Mouse (Mus musculus): ENCODE measurements around the gene Atr. TPM values are rescaled to one million over a fixed set of nuclear protein-coding genes. Genes with fewer than 3 reads are reported as not detected.

Atr gene
- polyA plus RNA-seq, 1 experiment: 12.0 TPM

GRCm38 (mm10) chr9:95839424-95839823, 18.0 kb upstream of the Atr start:
- DNase-seq (ENCODE audit: low read depth): no peak
- TF ChIP-seq POLR2A (IDR thresholded peaks at IDR 0.05; ENCODE audit: borderline replicate concordance, extremely low read depth, insufficient read depth, insufficient read length, poor library complexity, severe bottlenecking) (no peak), CTCF (IDR thresholded peaks at IDR 0.05; ENCODE audit: borderline replicate concordance, extremely low read depth, insufficient read depth, insufficient read length) (no peak)

GRCm38 (mm10) chr9:95844825-95845460, 12.5 kb upstream of the Atr start, which contains the start of gene Pls1:
Gene Pls1 (minus strand): TSS chr9:95845311.
- DNase-seq (ENCODE audit: low read depth): peak; percentile 94
- TF ChIP-seq CTCF (IDR thresholded peaks at IDR 0.05; ENCODE audit: borderline replicate concordance, extremely low read depth, insufficient read depth, insufficient read length) (no peak), POLR2A (IDR thresholded peaks at IDR 0.05; ENCODE audit: borderline replicate concordance, extremely low read depth, insufficient read depth, insufficient read length, poor library complexity, severe bottlenecking) (0 out of 2 replicates have a peak, but pooled peaks have one; percentile 14)

GRCm38 (mm10) chr9:95845711-95846110, 11.7 kb upstream of the Atr start:
- TF ChIP-seq CTCF (IDR thresholded peaks at IDR 0.05; ENCODE audit: borderline replicate concordance, extremely low read depth, insufficient read depth, insufficient read length): no peak
- no peak for TF ChIP-seq POLR2A (IDR thresholded peaks at IDR 0.05; ENCODE audit: borderline replicate concordance, extremely low read depth, insufficient read depth, insufficient read length, poor library complexity, severe bottlenecking)
- DNase-seq (ENCODE audit: low read depth): no peak

GRCm38 (mm10) chr9:95851671-95852070, 5.7 kb upstream of the Atr start:
- no peak for TF ChIP-seq CTCF (IDR thresholded peaks at IDR 0.05; ENCODE audit: borderline replicate concordance, extremely low read depth, insufficient read depth, insufficient read length)
- TF ChIP-seq POLR2A (IDR thresholded peaks at IDR 0.05; ENCODE audit: borderline replicate concordance, extremely low read depth, insufficient read depth, insufficient read length, poor library complexity, severe bottlenecking): no peak
- peak; percentile 26 for DNase-seq (ENCODE audit: low read depth)

GRCm38 (mm10) chr9:95852896-95853295, 4.5 kb upstream of the Atr start:
- no peak for TF ChIP-seq POLR2A (IDR thresholded peaks at IDR 0.05; ENCODE audit: borderline replicate concordance, extremely low read depth, insufficient read depth, insufficient read length, poor library complexity, severe bottlenecking)
- TF ChIP-seq CTCF (IDR thresholded peaks at IDR 0.05; ENCODE audit: borderline replicate concordance, extremely low read depth, insufficient read depth, insufficient read length): peak; percentile 75; the same call in 1 of the 2 replicates

GRCm38 (mm10) chr9:95854891-95855290, 2.5 kb upstream of the Atr start:
- TF ChIP-seq CTCF (IDR thresholded peaks at IDR 0.05; ENCODE audit: borderline replicate concordance, extremely low read depth, insufficient read depth, insufficient read length): no peak
- TF ChIP-seq POLR2A (IDR thresholded peaks at IDR 0.05; ENCODE audit: borderline replicate concordance, extremely low read depth, insufficient read depth, insufficient read length, poor library complexity, severe bottlenecking): no peak
- DNase-seq (ENCODE audit: low read depth): no peak

More at GRCm38 (mm10) chr9:95852896-95853295, 4.5 kb upstream of the Atr start:
- peak; percentile 88 for DNase-seq (ENCODE audit: low read depth)

GRCm38 (mm10) chr9:95856004-95856403, 1.4 kb upstream of the Atr start:
- no peak for DNase-seq (ENCODE audit: low read depth)
- no peak for TF ChIP-seq CTCF (IDR thresholded peaks at IDR 0.05; ENCODE audit: borderline replicate concordance, extremely low read depth, insufficient read depth, insufficient read length)
- no peak for TF ChIP-seq POLR2A (IDR thresholded peaks at IDR 0.05; ENCODE audit: borderline replicate concordance, extremely low read depth, insufficient read depth, insufficient read length, poor library complexity, severe bottlenecking)

GRCm38 (mm10) chr9:95858027-95858570, 702 bp downstream of the Atr start:
- peak; percentile 73 for DNase-seq (ENCODE audit: low read depth)
- TF ChIP-seq CTCF (IDR thresholded peaks at IDR 0.05; ENCODE audit: borderline replicate concordance, extremely low read depth, insufficient read depth, insufficient read length) (no peak), POLR2A (IDR thresholded peaks at IDR 0.05; ENCODE audit: borderline replicate concordance, extremely low read depth, insufficient read depth, insufficient read length, poor library complexity, severe bottlenecking) (no peak)

- no peak for DNase-seq (ENCODE audit: low read depth)
- no peak for TF ChIP-seq POLR2A (IDR thresholded peaks at IDR 0.05; ENCODE audit: borderline replicate concordance, extremely low read depth, insufficient read depth, insufficient read length, poor library complexity, severe bottlenecking)
- no peak for TF ChIP-seq CTCF (IDR thresholded peaks at IDR 0.05; ENCODE audit: borderline replicate concordance, extremely low read depth, insufficient read depth, insufficient read length)
Observed at GRCm38 (mm10) chr9:95878246-95878645, 20.8 kb downstream of the Atr start.

- no peak for DNase-seq (ENCODE audit: low read depth)
- no peak for TF ChIP-seq CTCF (IDR thresholded peaks at IDR 0.05; ENCODE audit: borderline replicate concordance, extremely low read depth, insufficient read depth, insufficient read length)
- TF ChIP-seq POLR2A (IDR thresholded peaks at IDR 0.05; ENCODE audit: borderline replicate concordance, extremely low read depth, insufficient read depth, insufficient read length, poor library complexity, severe bottlenecking): no peak
Observed at GRCm38 (mm10) chr9:95882751-95883150, 25.4 kb downstream of the Atr start.

- no peak for TF ChIP-seq POLR2A (IDR thresholded peaks at IDR 0.05; ENCODE audit: borderline replicate concordance, extremely low read depth, insufficient read depth, insufficient read length, poor library complexity, severe bottlenecking)
- no peak for TF ChIP-seq CTCF (IDR thresholded peaks at IDR 0.05; ENCODE audit: borderline replicate concordance, extremely low read depth, insufficient read depth, insufficient read length)
- DNase-seq (ENCODE audit: low read depth): no peak
Observed at GRCm38 (mm10) chr9:95897392-95897791, 40.0 kb downstream of the Atr start.

- DNase-seq (ENCODE audit: low read depth): no peak
- no peak for TF ChIP-seq POLR2A (IDR thresholded peaks at IDR 0.05; ENCODE audit: borderline replicate concordance, extremely low read depth, insufficient read depth, insufficient read length, poor library complexity, severe bottlenecking)
- no peak for TF ChIP-seq CTCF (IDR thresholded peaks at IDR 0.05; ENCODE audit: borderline replicate concordance, extremely low read depth, insufficient read depth, insufficient read length)
Observed at GRCm38 (mm10) chr9:95932855-95933254, 75.5 kb downstream of the Atr start.
